Mouse (Mus musculus): ENCODE results near the gene Tnf. TPM values are rescaled to one million over a fixed set of nuclear protein-coding genes. Genes with fewer than 3 reads are reported as not detected.

Tnf gene
- polyA plus RNA-seq (2017; shearing (Covaris generic)): 10 to 100 TPM; 34.2 to 54.8 TPM

GRCm38 (mm10) chr17:35201787-35202186 is at the start of gene Tnf:
Gene Tnf, minus strand, starts transcription at chr17:35202007.

GRCm38 (mm10) chr17:35241305-35242014 is 39.7 kb upstream of the Tnf start, which contains the start of gene Ddx39b:
Gene Ddx39b, plus strand, starts transcription at chr17:35241746.

GRCm38 (mm10) chr17:35235614-35236389 is 34.0 kb upstream of the Tnf start, which contains the start of gene Nfkbil1:
Gene Nfkbil1, minus strand, starts transcription at chr17:35235792.

GRCm38 (mm10) chr17:35233114-35233980 is 31.5 kb upstream of the Tnf start, which contains the start of gene Atp6v1g2:
Gene Atp6v1g2, plus strand, starts transcription at chr17:35233660.

GRCm38 (mm10) chr17:35220156-35220952 is 18.5 kb upstream of the Tnf start, which contains the start of gene Gm16181:
Gene Gm16181, plus strand, starts transcription at chr17:35220834.

GRCm38 (mm10) chr17:35204494-35205379 is 2.9 kb upstream of the Tnf start, which contains the start of gene Lta:
Gene Lta, minus strand, starts transcription at chr17:35205351.

GRCm38 (mm10) chr17:35193881-35194843 is 7.6 kb downstream of the Tnf start, which contains the start of gene Ltb:
Gene Ltb, plus strand, starts transcription at chr17:35194439.

GRCm38 (mm10) chr17:35187959-35188610 is 13.7 kb downstream of the Tnf start, which contains the start of gene Lst1:
Gene Lst1, minus strand, starts transcription at chr17:35188439.

GRCm38 (mm10) chr17:35175968-35176367 is 25.8 kb downstream of the Tnf start, which contains the start of gene Aif1:
Gene Aif1, minus strand, starts transcription at chr17:35176068.

GRCm38 (mm10) chr17:35164568-35165450 is 37.0 kb downstream of the Tnf start, which contains the start of gene Prrc2a:
Gene Prrc2a, minus strand, starts transcription at chr17:35164897.

Other genes starting within 250 kb of the Tnf start
- 100 to 1,000 TPM; 378 to 903 TPM for gene Hspa1b, start 242.8 kb downstream of the Tnf start, polyA plus RNA-seq (2017; shearing (Covaris generic))
- gene Gm20481, start 232.1 kb downstream of the Tnf start, polyA plus RNA-seq (2017; shearing (Covaris generic)): 10 to 100 TPM; 13.3 to 18.6 TPM
- 100 to 1,000 TPM in 1 of 2 experiments, 10 to 100 TPM in 1; 84.0 to 191 TPM for gene Hspa1a, start 229.9 kb downstream of the Tnf start, polyA plus RNA-seq (2017; shearing (Covaris generic))
- under 1 TPM; 0.10 to 0.73 TPM for gene Hspa1l, start 229.3 kb downstream of the Tnf start, polyA plus RNA-seq (2017; shearing (Covaris generic))
- 100 to 1,000 TPM in 1 of 2 experiments, 10 to 100 TPM in 1; 80.1 to 110 TPM for gene Lsm2, start 220.1 kb downstream of the Tnf start, polyA plus RNA-seq (2017; shearing (Covaris generic))
- gene Vars, start 201.0 kb downstream of the Tnf start, polyA plus RNA-seq (2017; shearing (Covaris generic)): 100 to 1,000 TPM; 201 to 211 TPM
- gene Vwa7, start 185.4 kb downstream of the Tnf start, polyA plus RNA-seq (2017; shearing (Covaris generic)): under 1 TPM; 0.07 to 0.34 TPM
- 1 to 10 TPM; 1.5 to 2.5 TPM for gene Sapcd1, start 174.0 kb downstream of the Tnf start, polyA plus RNA-seq (2017; shearing (Covaris generic))
- gene Msh5, start 155.3 kb downstream of the Tnf start, polyA plus RNA-seq (2017; shearing (Covaris generic)): 1 to 10 TPM; 2.9 to 3.2 TPM
- 100 to 1,000 TPM; 533 to 549 TPM for gene Clic1, start 152.0 kb downstream of the Tnf start, polyA plus RNA-seq (2017; shearing (Covaris generic))
- 1 to 10 TPM in 1 of 2 experiments, under 1 TPM in 1; 0.98 to 2.2 TPM for gene Ddah2, start 143.0 kb downstream of the Tnf start, polyA plus RNA-seq (2017; shearing (Covaris generic))
- gene Ly6g6c, start 136.6 kb downstream of the Tnf start, polyA plus RNA-seq (2017; shearing (Covaris generic)): 1 to 10 TPM in 1 of 2 experiments, not detected in 1; 2.0 TPM
- gene Mpig6b, start 135.8 kb downstream of the Tnf start, polyA plus RNA-seq (2017; shearing (Covaris generic)): under 1 TPM; 0.11 to 0.16 TPM
- not detected for gene Ly6g6e, start 125.1 kb downstream of the Tnf start, polyA plus RNA-seq (2017; shearing (Covaris generic))
- gene Ly6g6d, start 123.9 kb downstream of the Tnf start, polyA plus RNA-seq (2017; shearing (Covaris generic)): under 1 TPM in 1 of 2 experiments, not detected in 1; 0.60 TPM
- gene Ly6g6f, start 116.4 kb downstream of the Tnf start, polyA plus RNA-seq (2017; shearing (Covaris generic)): not detected
- gene Abhd16a, start 112.7 kb downstream of the Tnf start, polyA plus RNA-seq (2017; shearing (Covaris generic)): 10 to 100 TPM; 73.9 to 82.7 TPM
- not detected for gene Ly6g5c, start 93.7 kb downstream of the Tnf start, polyA plus RNA-seq (2017; shearing (Covaris generic))
- 1 to 10 TPM in 1 of 2 experiments, under 1 TPM in 1; 0.90 to 3.6 TPM for gene Ly6g5b, start 86.6 kb downstream of the Tnf start, polyA plus RNA-seq (2017; shearing (Covaris generic))
- gene Gpank1, start 80.6 kb downstream of the Tnf start, polyA plus RNA-seq (2017; shearing (Covaris generic)): 10 to 100 TPM; 54.2 to 60.6 TPM
- 100 to 1,000 TPM; 238 to 275 TPM for gene Csnk2b, start 80.0 kb downstream of the Tnf start, polyA plus RNA-seq (2017; shearing (Covaris generic))
- gene D17H6S53E, start 75.6 kb downstream of the Tnf start, polyA plus RNA-seq (2017; shearing (Covaris generic)): 1 to 10 TPM; 1.9 to 3.0 TPM
- gene Apom, start 70.0 kb downstream of the Tnf start, polyA plus RNA-seq (2017; shearing (Covaris generic)): 1 to 10 TPM in 1 of 2 experiments, not detected in 1; 2.6 TPM
- 10 to 100 TPM; 50.0 to 63.9 TPM for gene Bag6, start 66.8 kb downstream of the Tnf start, polyA plus RNA-seq (2017; shearing (Covaris generic))
- gene Prrc2a, start 37.1 kb downstream of the Tnf start, polyA plus RNA-seq (2017; shearing (Covaris generic)): 10 to 100 TPM; 24.6 to 25.6 TPM
- gene Aif1, start 25.9 kb downstream of the Tnf start, polyA plus RNA-seq (2017; shearing (Covaris generic)): 1 to 10 TPM; 1.9 to 8.1 TPM
- gene Lst1, start 13.6 kb downstream of the Tnf start, polyA plus RNA-seq (2017; shearing (Covaris generic)): 1 to 10 TPM; 5.7 to 8.4 TPM
- gene Ltb, start 7.6 kb downstream of the Tnf start, polyA plus RNA-seq (2017; shearing (Covaris generic)): 1,000 to 10,000 TPM; 1,692 to 1,979 TPM
- gene Lta, start 3.3 kb upstream of the Tnf start, polyA plus RNA-seq (2017; shearing (Covaris generic)): 100 to 1,000 TPM in 1 of 2 experiments, 10 to 100 TPM in 1; 56.6 to 152 TPM
- gene Gm16181, start 18.8 kb upstream of the Tnf start, polyA plus RNA-seq (2017; shearing (Covaris generic)): not detected
- gene Atp6v1g2, start 31.7 kb upstream of the Tnf start, polyA plus RNA-seq (2017; shearing (Covaris generic)): 1 to 10 TPM; 4.5 to 5.5 TPM
- gene Nfkbil1, start 33.8 kb upstream of the Tnf start, polyA plus RNA-seq (2017; shearing (Covaris generic)): 10 to 100 TPM; 15.6 to 29.3 TPM
- gene Ddx39b, start 39.7 kb upstream of the Tnf start, polyA plus RNA-seq (2017; shearing (Covaris generic)): 100 to 1,000 TPM; 211 to 230 TPM
- 1,000 to 10,000 TPM; 5,968 to 6,679 TPM for gene H2-D1, start 60.7 kb upstream of the Tnf start, polyA plus RNA-seq (2017; shearing (Covaris generic))
- gene H2-Q1, start 118.4 kb upstream of the Tnf start, polyA plus RNA-seq (2017; shearing (Covaris generic)): 1 to 10 TPM in 1 of 2 experiments, under 1 TPM in 1; 0.48 to 1.8 TPM
- gene H2-Q2, start 140.2 kb upstream of the Tnf start, polyA plus RNA-seq (2017; shearing (Covaris generic)): 10 to 100 TPM; 15.6 to 19.4 TPM
- gene H2-Q4, start 177.6 kb upstream of the Tnf start, polyA plus RNA-seq (2017; shearing (Covaris generic)): 10 to 100 TPM; 33.5 to 46.7 TPM
- gene H2-Q6, start 222.8 kb upstream of the Tnf start, polyA plus RNA-seq (2017; shearing (Covaris generic)): 100 to 1,000 TPM; 686 to 886 TPM
- 1,000 to 10,000 TPM; 2,137 to 2,431 TPM for gene H2-Q7, start 237.1 kb upstream of the Tnf start, polyA plus RNA-seq (2017; shearing (Covaris generic))

Data from inflammation-experienced regulatory T-cells (primary cell).